Mouse (Mus musculus): ENCODE results near the gene Olfr508.

DNA sequence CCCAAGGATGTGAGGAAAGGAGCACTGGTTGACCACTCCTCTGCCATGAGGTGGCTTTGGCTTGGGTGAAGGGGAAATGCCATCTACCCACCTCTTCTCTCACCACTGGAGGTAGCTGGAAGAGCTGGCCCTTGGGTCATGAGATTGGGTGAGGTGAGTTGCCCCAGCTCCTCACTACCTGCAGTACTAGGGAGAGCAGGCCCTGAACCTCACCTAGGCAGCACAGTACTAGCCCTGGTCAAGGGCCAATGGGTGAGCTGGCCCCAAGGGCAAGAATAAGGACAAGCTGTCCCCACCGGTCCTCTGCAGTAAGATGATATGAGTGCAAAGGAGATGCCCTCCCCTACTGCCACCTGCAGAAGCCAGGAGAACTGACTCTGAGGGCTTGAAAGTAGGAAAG lies 40.0 kb upstream of the Olfr508 start:
- no peak for TF ChIP-seq USF1 (IDR thresholded peaks at IDR 0.05; ENCODE audit: low read depth)
- TF ChIP-seq CTCF (IDR thresholded peaks at IDR 0.05; ENCODE audit: control insufficient read depth, insufficient read depth, insufficient read length) = no peak
- no peak for TF ChIP-seq MAX (IDR thresholded peaks at IDR 0.05)

Data from C2C12 (cell line).